Mouse (Mus musculus) forebrain, embryonic 16.5 days (tissue): Measurements from ENCODE around the gene Vmn1r29. TPM values are rescaled to one million over a fixed set of nuclear protein-coding genes. Genes with fewer than 3 reads are reported as not detected.
"Not testable (repeated sequence)": the region's sequence is repeated elsewhere in the genome, so short reads cannot be mapped to it uniquely, and the experiment has no call there.

Experiments
- ATAC-seq: fragments of 200-750 bp; cut with Nextera tagmentation; 2 replicates; pipeline ENCODE4 v1.8.0; 2017; ENCODE audit warnings: mild to moderate bottlenecking, moderate library complexity
- H3K27ac ChIP-seq: fragments of 300-500 bp; sonication (generic); 2 replicates; pipeline ENCODE4 v1.5.1; 2014; ENCODE audit warnings: low read length, control low read depth
- H3K27me3 ChIP-seq: fragments of 300-500 bp; sonication (generic); replicated peaks from 2 replicates; pipeline ENCODE4 v1.6.1; 2014; ENCODE audit warnings: low read length; ENCODE audit not compliant: control insufficient read depth, insufficient read depth
- H3K36me3 ChIP-seq: fragments of 300-500 bp; sonication (generic); 2 replicates; pipeline ENCODE4 v1.6.1; 2014; ENCODE audit not compliant: control insufficient read depth, insufficient read depth
- H3K4me1 ChIP-seq: fragments of 300-500 bp; sonication (generic); replicated peaks from 2 replicates; pipeline ENCODE4 v1.6.1; 2014; ENCODE audit warnings: low read length; ENCODE audit not compliant: control insufficient read depth, insufficient read depth
- H3K4me2 ChIP-seq: fragments of 300-500 bp; sonication (generic); 2 replicates; pipeline ENCODE4 v1.6.1; 2014; ENCODE audit warnings: mild to moderate bottlenecking, low read length, control low read depth
- H3K4me3 ChIP-seq: fragments of 300-500 bp; sonication (generic); replicated peaks from 2 replicates; pipeline ENCODE4 v1.5.1; 2014; ENCODE audit warnings: mild to moderate bottlenecking, low read length, control low read depth
- H3K9ac ChIP-seq: fragments of 300-500 bp; sonication (generic); replicated peaks from 2 replicates; pipeline ENCODE4 v1.6.1; 2014; ENCODE audit warnings: low read depth, low read length, control low read depth
- H3K9me3 ChIP-seq: fragments of 300-500 bp; sonication (generic); 2 replicates; pipeline ENCODE4 v1.6.1; 2016; ENCODE audit warnings: low read length; ENCODE audit not compliant: control insufficient read depth
- WGBS: fragments of 180-500 bp; shearing (Covaris S2); extraction: QIAGEN DNeasy Blood & Tissue Kit; methylation state at CpG from one replicate; pipeline ENCODE4 v1.1.7; 2014; 5-methylcytosine and 5-hydroxymethylcytosine counted together
- polyA plus RNA-seq: library from polyadenylated mRNA; unstranded; fragments of >200 nt; fragmentation: Nextera tagmentation; extraction: Ambion mirVana; gene quantifications from 2 replicates; pipeline ENCODE4 v1.2.1, GENCODE M21; 2015

Vmn1r29 gene
- not detected in 2 replicates for polyA plus RNA-seq

- Histone ChIP-seq H3K4me2 (no peak within 1 kb of the TSS), H3K27ac (no peak within 1 kb of the TSS), H3K4me1 (no peaks in the 10 kb centered on the region), H3K9ac (no peak within 1 kb of the TSS), H3K4me3 (no peak within 1 kb of the TSS), H3K27me3 (no peaks in the 10 kb centered on the region), H3K9me3 (no peaks in the 10 kb centered on the region), H3K36me3 (no peaks in the 10 kb centered on the region)
- no peak for ATAC-seq
These were observed at the start of gene Vmn1r29 for GRCm38 (mm10) chr6:58301249-58301648. Gene Vmn1r29, plus strand, starts transcription at chr6:58301549.

- Histone ChIP-seq H3K27me3 (no peaks in the 10 kb centered on the region), H3K27ac (no peak within 1 kb of the TSS), H3K4me2 (no peak within 1 kb of the TSS), H3K9me3 (no peaks in the 10 kb centered on the region), H3K36me3 (no peaks in the 10 kb centered on the region), H3K4me1 (no peaks in the 10 kb centered on the region), H3K4me3 (no peak within 1 kb of the TSS), H3K9ac (no peak within 1 kb of the TSS)
- WGBS, result 94% methylated on average over 1 of the region's 1 CpGs
- no peak for ATAC-seq
These were observed 39.6 kb upstream of the Vmn1r29 start, which contains the start of gene Vmn1r28 for GRCm38 (mm10) chr6:58261737-58262136. Gene Vmn1r28, plus strand, starts transcription at chr6:58262037.

- H3K4me3 ChIP-seq, H3K4me1 ChIP-seq, H3K36me3 ChIP-seq, H3K4me2 ChIP-seq, H3K27me3 ChIP-seq, H3K27ac ChIP-seq, H3K9me3 ChIP-seq, H3K9ac ChIP-seq, ATAC-seq: not testable (repeated sequence)
- WGBS, result 94% methylated on average over 1 of the region's 1 CpGs
These were observed 21.7 kb upstream of the Vmn1r29 start for GRCm38 (mm10) chr6:58279661-58280060.

GRCm38 (mm10) chr6:58292201-58292600, 9.1 kb upstream of the Vmn1r29 start:
- ATAC-seq, result no peak
- Histone ChIP-seq H3K4me2 (no peak overlapping the region), H3K27me3 (no peaks in the 10 kb centered on the region), H3K9me3 (no peaks in the 10 kb centered on the region), H3K4me3 (no peak overlapping the region), H3K36me3 (no peaks in the 10 kb centered on the region), H3K27ac (no peak overlapping the region), H3K9ac (no peak overlapping the region), H3K4me1 (no peaks in the 10 kb centered on the region)
- whole genome bisulfite sequencing, result 64% methylated on average over 2 of the region's 2 CpGs

- WGBS, result 88% methylated on average over 19 of the region's 19 CpGs
These were observed 2.8 kb upstream of the Vmn1r29 start for GRCm38 (mm10) chr6:58298511-58298910.

GRCm38 (mm10) chr6:58330686-58331085, 29.3 kb downstream of the Vmn1r29 start:
- H3K9me3 ChIP-seq, H3K4me1 ChIP-seq, H3K27me3 ChIP-seq, H3K36me3 ChIP-seq, H3K27ac ChIP-seq, ATAC-seq, H3K9ac ChIP-seq, H3K4me3 ChIP-seq, H3K4me2 ChIP-seq: not testable (repeated sequence)
- WGBS, result 83% methylated on average over 17 of the region's 17 CpGs

More at GRCm38 (mm10) chr6:58298511-58298910, 2.8 kb upstream of the Vmn1r29 start:
- not testable (repeated sequence) for H3K9ac ChIP-seq, H3K4me3 ChIP-seq, H3K36me3 ChIP-seq, H3K4me2 ChIP-seq, ATAC-seq, H3K27me3 ChIP-seq, H3K27ac ChIP-seq, H3K9me3 ChIP-seq, H3K4me1 ChIP-seq

Other genes with a start within 250 kb of the Vmn1r29 start
- not detected in 2 replicates for gene Vmn1r27, start 82.7 kb upstream of the Vmn1r29 start, polyA plus RNA-seq
- not detected in 2 replicates for gene Vmn1r28, start 39.5 kb upstream of the Vmn1r29 start, polyA plus RNA-seq
- gene Vmn1r30, start 141.8 kb downstream of the Vmn1r29 start, polyA plus RNA-seq, result not detected in 2 replicates
- gene Vmn1r31, start 173.8 kb downstream of the Vmn1r29 start, polyA plus RNA-seq, result not detected in 2 replicates